Mouse (Mus musculus): ENCODE results near the gene Col19a1.
"Not testable (repeated sequence)": the region's sequence is repeated elsewhere in the genome, so short reads cannot be mapped to it uniquely, and the experiment has no call there.

Gene Col19a1

GRCm38 (mm10) chr1:24587141-24587541 is at the start of gene Col19a1:
Col19a1 (minus strand) TSS chr1:24587472.
- DNase-seq (ENCODE audit: low spot score): no peak

- DNase-seq (ENCODE audit: low spot score): no peak
Measured at GRCm38 (mm10) chr1:24633553-24634132, 46.4 kb upstream of the Col19a1 start.

- not testable (repeated sequence) for DNase-seq (ENCODE audit: low spot score)
Measured at GRCm38 (mm10) chr1:24612556-24612955, 25.3 kb upstream of the Col19a1 start.

GRCm38 (mm10) chr1:24595096-24595495 is 7.8 kb upstream of the Col19a1 start:
- DNase-seq (ENCODE audit: low spot score): no peak

- peak; percentile 38 for DNase-seq (ENCODE audit: low spot score)
Measured at GRCm38 (mm10) chr1:24586370-24587140, 717 bp downstream of the Col19a1 start.

GRCm38 (mm10) chr1:24572602-24573001 is 14.7 kb downstream of the Col19a1 start:
- no peak for DNase-seq (ENCODE audit: low spot score)

GRCm38 (mm10) chr1:24564113-24564512 is 23.2 kb downstream of the Col19a1 start:
- no peak for DNase-seq (ENCODE audit: low spot score)

GRCm38 (mm10) chr1:24558005-24558404 is 29.3 kb downstream of the Col19a1 start:
- no peak for DNase-seq (ENCODE audit: low spot score)

- DNase-seq (ENCODE audit: low spot score): peak; percentile 3
Measured at GRCm38 (mm10) chr1:24553462-24553861, 33.8 kb downstream of the Col19a1 start.

- no peak for DNase-seq (ENCODE audit: low spot score)
Measured at GRCm38 (mm10) chr1:24550560-24551280, 36.6 kb downstream of the Col19a1 start.

GRCm38 (mm10) chr1:24550031-24550430 is 37.2 kb downstream of the Col19a1 start:
- DNase-seq (ENCODE audit: low spot score): no peak

GRCm38 (mm10) chr1:24549050-24549449 is 38.2 kb downstream of the Col19a1 start:
- no peak for DNase-seq (ENCODE audit: low spot score)

- no peak for DNase-seq (ENCODE audit: low spot score)
Measured at GRCm38 (mm10) chr1:24547574-24547973, 39.7 kb downstream of the Col19a1 start.

GRCm38 (mm10) chr1:24539852-24540251 is 47.4 kb downstream of the Col19a1 start:
- DNase-seq (ENCODE audit: low spot score): no peak

- DNase-seq (ENCODE audit: low spot score): no peak
Measured at GRCm38 (mm10) chr1:24527194-24527593, 60.1 kb downstream of the Col19a1 start.

GRCm38 (mm10) chr1:24517462-24517861 is 69.8 kb downstream of the Col19a1 start:
- no peak for DNase-seq (ENCODE audit: low spot score)

GRCm38 (mm10) chr1:24515341-24515740 is 71.9 kb downstream of the Col19a1 start:
- no peak for DNase-seq (ENCODE audit: low spot score)

- no peak for DNase-seq (ENCODE audit: low spot score)
Measured at GRCm38 (mm10) chr1:24511536-24511935, 75.7 kb downstream of the Col19a1 start.

- DNase-seq (ENCODE audit: low spot score): no peak
Measured at GRCm38 (mm10) chr1:24495400-24495799, 91.9 kb downstream of the Col19a1 start.

- DNase-seq (ENCODE audit: low spot score): no peak
Measured at GRCm38 (mm10) chr1:24484161-24484560, 103.1 kb downstream of the Col19a1 start.

GRCm38 (mm10) chr1:24471096-24471710 is 116.1 kb downstream of the Col19a1 start:
- DNase-seq (ENCODE audit: low spot score): no peak

GRCm38 (mm10) chr1:24470633-24471032 is 116.6 kb downstream of the Col19a1 start:
- DNase-seq (ENCODE audit: low spot score): no peak

All from urinary bladder, postnatal 14 days (tissue).